9 mouse cellular contexts compared by ENCODE assay signal in genomic region chr9:111495561-111495960, GRCm38 (mm10). TPM values are rescaled to one million over a fixed set of nuclear protein-coding genes. Genes with fewer than 3 reads are reported as not detected.
A peak's percentile ranks its signal among the peaks of the same experiment; 100 is the strongest.
DNase-seq lines count a peak whose midpoint lies in the region; ATAC-seq and TF ChIP-seq lines count a peak whose summit lies in the region.
"Had no signal": no experiment of that assay in that cellular context is flagged by ENCODE, and none has a peak within 500 bp of the region (broad histone marks: within the 10 kb centered on the region; RNA-seq: fewer than 3 reads in every experiment).

No protein-coding gene starts in this region.

- under 1% methylated on average over 5 of the region's 5 CpGs for WGBS in forebrain, embryonic 10.5 days
- WGBS in hindbrain, embryonic 14.5 days, result 0% methylated on average over 5 of the region's 5 CpGs
- 0% methylated on average over 5 of the region's 5 CpGs for WGBS in midbrain, embryonic 11.5 days

- peaks cover 15% of the 10 kb centered on the region for H3K27me3 ChIP-seq in forebrain, embryonic 10.5 days (ENCODE audit: poor library complexity, severe bottlenecking)
- no peaks in the 10 kb centered on the region for H3K27me3 ChIP-seq in hindbrain, embryonic 14.5 days (ENCODE audit: control insufficient read depth, insufficient read depth, low read length)
- no peaks in the 10 kb centered on the region for H3K27me3 ChIP-seq in midbrain, embryonic 11.5 days (ENCODE audit: control insufficient read depth, insufficient read depth, low read length)

- no peak overlapping the region for H3K4me3 ChIP-seq in forebrain, embryonic 10.5 days
- H3K4me3 ChIP-seq in hindbrain, embryonic 14.5 days (replicated peaks; ENCODE audit: low read length), result no peak overlapping the region
- no peak overlapping the region for H3K4me3 ChIP-seq in midbrain, embryonic 11.5 days (ENCODE audit: low read depth, low read length)
- H3K4me3 ChIP-seq: heart, embryonic 15.5 days had no signal

- no peak overlapping the region for H3K27ac ChIP-seq in forebrain, embryonic 10.5 days
- no peak overlapping the region for H3K27ac ChIP-seq in hindbrain, embryonic 14.5 days
- no peak overlapping the region for H3K27ac ChIP-seq in midbrain, embryonic 11.5 days (ENCODE audit: low read depth, low read length)
- H3K27ac ChIP-seq: heart, embryonic 15.5 days had no signal

- TF ChIP-seq POLR2A in brain, embryonic 14.5 days (IDR thresholded peaks at IDR 0.05; ENCODE audit: borderline replicate concordance, extremely low read depth, insufficient read depth, insufficient read length, poor library complexity, severe bottlenecking), result no peak

- TF ChIP-seq CTCF in brain, embryonic 14.5 days (IDR thresholded peaks at IDR 0.05; ENCODE audit: borderline replicate concordance, extremely low read depth, insufficient read depth, insufficient read length), result peak; percentile 95

- H3K4me2 ChIP-seq in hindbrain, embryonic 14.5 days (replicated peaks), result no peak overlapping the region
- no peak overlapping the region for H3K4me2 ChIP-seq in midbrain, embryonic 11.5 days
- H3K4me2 ChIP-seq: heart, embryonic 15.5 days had no signal

- peak; percentile 59; the same call in 1 of the 2 replicates for ATAC-seq in hindbrain, embryonic 14.5 days (ENCODE audit: low FRiP score)
- peak; percentile 63 for ATAC-seq in midbrain, embryonic 11.5 days (ENCODE audit: low FRiP score)
- no peak for ATAC-seq in inflammation-experienced regulatory T-cells, adult 6 months

- no peak overlapping the region for H3K9ac ChIP-seq in hindbrain, embryonic 14.5 days
- H3K9ac ChIP-seq in midbrain, embryonic 11.5 days (ENCODE audit: low read length), result no peak overlapping the region
- H3K9ac ChIP-seq: heart, embryonic 15.5 days had no signal

- DNase-seq in Muller cell, postnatal 12 days (ENCODE audit: inconsistent ontology term), result peak; percentile 62
- peak; percentile 91 for DNase-seq in brain, embryonic 14.5 days (ENCODE audit: low read depth)
- peak; percentile 77 for DNase-seq in forebrain, embryonic 10.5 days (ENCODE audit: extremely low spot score, low spot score)
- peak; percentile 95 for DNase-seq in hindbrain, embryonic 14.5 days (ENCODE audit: low spot score)
- peak; percentile 62 to 64 for DNase-seq in layer of hippocampus, postnatal 36 days
- peak; percentile 99 for DNase-seq in midbrain, embryonic 11.5 days (ENCODE audit: low spot score, missing footprints)
- peak; percentile 29 for DNase-seq in skeletal muscle tissue, adult 2 months (ENCODE audit: low read depth, low spot score)

- H3K4me1 ChIP-seq in forebrain, embryonic 10.5 days, result 0 out of 2 replicates have a peak, but pooled peaks cover 6% of the 10 kb centered on the region
- no peaks in the 10 kb centered on the region for H3K4me1 ChIP-seq in hindbrain, embryonic 14.5 days (replicated peaks; ENCODE audit: control insufficient read depth, insufficient read depth, low read length)
- H3K4me1 ChIP-seq in midbrain, embryonic 11.5 days (ENCODE audit: control insufficient read depth, insufficient read depth, low read length), result no peaks in the 10 kb centered on the region
- H3K4me1 ChIP-seq: heart, embryonic 15.5 days had no signal

- H3K36me3 ChIP-seq in forebrain, embryonic 10.5 days (replicated peaks), result no peaks in the 10 kb centered on the region
- H3K36me3 ChIP-seq in hindbrain, embryonic 14.5 days (replicated peaks; ENCODE audit: control insufficient read depth, insufficient read depth), result no peaks in the 10 kb centered on the region
- H3K36me3 ChIP-seq in midbrain, embryonic 11.5 days (ENCODE audit: control insufficient read depth, insufficient read depth, low read length), result no peaks in the 10 kb centered on the region
- H3K36me3 ChIP-seq: heart, embryonic 15.5 days had no signal

- H3K9me3 ChIP-seq in forebrain, embryonic 10.5 days, result no peaks in the 10 kb centered on the region
- H3K9me3 ChIP-seq in hindbrain, embryonic 14.5 days (ENCODE audit: control insufficient read depth, low read length), result no peaks in the 10 kb centered on the region
- H3K9me3 ChIP-seq in midbrain, embryonic 11.5 days (ENCODE audit: control insufficient read depth, low read length), result no peaks in the 10 kb centered on the region
- H3K9me3 ChIP-seq: heart, embryonic 15.5 days had no signal

RNA-seq across cellular contexts. Expression of gene Dclk3, which starts 56.7 kb away (rescaled TPM):
- 3.0 and 4.2 TPM in 2 replicates for polyA plus RNA-seq in brain, embryonic 14.5 days (2012; rRNA removed)
- 0.14 and 0.21 TPM in 2 replicates for polyA plus RNA-seq in forebrain, embryonic 10.5 days (2016; fragmentation: Nextera tagmentation; extraction: Ambion mirVana)
- 6.2 and 7.1 TPM in 2 replicates for polyA plus RNA-seq in hindbrain, embryonic 14.5 days (2014; fragmentation: Nextera tagmentation; extraction: Ambion mirVana)
- total RNA-seq in layer of hippocampus, postnatal 36 days (2021), result 10 to 100 TPM; 16.0 to 16.5 TPM
- polyA plus RNA-seq in midbrain, embryonic 11.5 days (2014; fragmentation: Nextera tagmentation; extraction: Ambion mirVana), result 0.18 and 0.28 TPM in 2 replicates
- polyA plus RNA-seq in inflammation-experienced regulatory T-cells, adult 6 months (2017; shearing (Covaris generic)), result not detected

Comparison
In these comparisons a context has a peak if more than half of its experiments do, and no peak if none do; other contexts are left out.
1. DNase-seq: peak in every context shown above with its lines; median percentile 99 in midbrain, embryonic 11.5 days; 95 in hindbrain, embryonic 14.5 days; 91 in brain, embryonic 14.5 days; 77 in forebrain, embryonic 10.5 days; 63 in layer of hippocampus, postnatal 36 days; 62 in Muller cell, postnatal 12 days; 29 in skeletal muscle tissue, adult 2 months.